Mouse (Mus musculus) left cerebral cortex, adult 2 months (tissue): Measurements from ENCODE around the gene Tigd3. TPM values are rescaled to one million over a fixed set of nuclear protein-coding genes. Genes with fewer than 3 reads are reported as not detected.

Source experiments
- DNase-seq, 2 experiments: peaks; one replicate each; pipeline ENCODE4 v3.0.0; 2021 to 2022; ENCODE audit warnings: low spot score in 2 of 2, mixed read lengths in 1 of 2; ENCODE audit errors: extremely low spot score in 1 of 2
- H3K27ac ChIP-seq: fragments of 200-600 bp; 2 replicates; pipeline ENCODE4 v1.8.1; 2022
- H3K4me3 ChIP-seq: fragments of 200-600 bp; 2 replicates; pipeline ENCODE4 v1.8.1; 2022
- CTCF ChIP-seq: fragments of 200-600 bp; IDR thresholded peaks from 2 replicates; pipeline ENCODE4 v1.8.1; 2022; ENCODE audit warnings: antibody characterized with exemption, mild to moderate bottlenecking, moderate library complexity
- intact Hi-C: fragments of 180-260 bp; cut with DNase I; formaldehyde crosslinking; loops from one replicate; pipeline ENCODE4 v1.15.1; 2025
- total RNA-seq, 2 experiments: library from RNA; stranded (reverse); gene quantifications; 2 replicates each; pipeline ENCODE4 v1.2.3; 2021

Gene Tigd3
- total RNA-seq, 2 experiments from 2014 or later: 4.3 to 4.7 TPM

- Histone ChIP-seq H3K27ac (no peak overlapping the region), H3K4me3 (no peak overlapping the region)
- intact Hi-C loops: no loop called here
- TF ChIP-seq CTCF: no peak
- DNase-seq: no peak
Observed at GRCm38 (mm10) chr19:5872931-5873556, 20.9 kb downstream of the Tigd3 start.

- no peak overlapping the region for H3K4me3 ChIP-seq
- DNase-seq: no peak
- H3K27ac ChIP-seq: no peak overlapping the region
- intact Hi-C loops: no loop called here
- no peak for TF ChIP-seq CTCF
Observed at GRCm38 (mm10) chr19:5872528-5872927, 21.4 kb downstream of the Tigd3 start.

- H3K4me3 ChIP-seq: no peak overlapping the region
- no peak for DNase-seq
- TF ChIP-seq CTCF: no peak
- intact Hi-C loops: no loop called here
- no peak overlapping the region for H3K27ac ChIP-seq
Observed at GRCm38 (mm10) chr19:5871683-5872082, 22.3 kb downstream of the Tigd3 start.

DNA sequence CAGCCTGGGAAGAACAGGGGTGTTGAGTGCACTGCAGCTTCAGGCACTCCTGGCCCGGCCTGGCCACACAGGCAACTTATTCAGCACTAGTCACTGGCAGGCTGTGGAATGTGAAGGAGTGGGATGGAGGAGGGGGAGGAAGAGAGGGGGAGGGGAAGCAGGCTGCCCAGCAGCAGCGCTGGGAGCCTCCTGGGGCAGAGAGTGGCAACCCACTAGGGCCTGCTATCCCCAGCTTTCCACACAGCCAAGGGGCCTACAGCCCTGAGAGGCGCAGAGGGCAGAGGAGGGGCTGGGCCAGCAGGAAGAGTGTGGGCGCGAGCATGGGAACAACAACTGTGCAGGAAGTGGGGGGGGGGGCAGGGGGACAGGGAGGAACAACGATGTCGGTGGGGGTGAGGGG is 22.7 kb downstream of the Tigd3 start:
- DNase-seq: no peak
- TF ChIP-seq CTCF: no peak
- intact Hi-C loops: no loop called here
- no peak overlapping the region for H3K27ac ChIP-seq
- no peak overlapping the region for H3K4me3 ChIP-seq

GRCm38 (mm10) chr19:5868096-5868495 is 25.9 kb downstream of the Tigd3 start:
- DNase-seq: no peak
- TF ChIP-seq CTCF: no peak
- intact Hi-C loops: no loop called here
- H3K27ac ChIP-seq: no peak overlapping the region
- no peak overlapping the region for H3K4me3 ChIP-seq

- Histone ChIP-seq H3K27ac (no peak overlapping the region), H3K4me3 (no peak overlapping the region)
- DNase-seq: no peak
- intact Hi-C loops: no loop called here
- no peak for TF ChIP-seq CTCF
Observed at GRCm38 (mm10) chr19:5864710-5865398, 29.1 kb downstream of the Tigd3 start.

- H3K27ac ChIP-seq: no peak overlapping the region
- DNase-seq: no peak
- no peak overlapping the region for H3K4me3 ChIP-seq
- intact Hi-C loops: no loop called here
- no peak for TF ChIP-seq CTCF
Observed at GRCm38 (mm10) chr19:5863776-5864175, 30.2 kb downstream of the Tigd3 start.

- H3K27ac ChIP-seq: no peak overlapping the region
- DNase-seq: no peak
- H3K4me3 ChIP-seq: no peak overlapping the region
- peak; percentile 12; the same call in 1 of the 2 replicates for TF ChIP-seq CTCF
- intact Hi-C loops: no loop called here
Observed at GRCm38 (mm10) chr19:5862335-5863085, 31.4 kb downstream of the Tigd3 start.

- TF ChIP-seq CTCF: no peak; the same call in 1 of the 2 replicates
- intact Hi-C loops: loop anchor here (5.0 kb wide), 1 partner anchor 129 kb away; the partner anchor contains the start of genes Ehbp1l1 and Fam89b
- no peak overlapping the region for H3K4me3 ChIP-seq
- DNase-seq: peak in 1 of 2 experiments; percentile 8
- H3K27ac ChIP-seq: peak overlapping the region; percentile 20; the same call in 1 of the 2 replicates
Observed at GRCm38 (mm10) chr19:5856604-5857003, 37.3 kb downstream of the Tigd3 start.

DNA sequence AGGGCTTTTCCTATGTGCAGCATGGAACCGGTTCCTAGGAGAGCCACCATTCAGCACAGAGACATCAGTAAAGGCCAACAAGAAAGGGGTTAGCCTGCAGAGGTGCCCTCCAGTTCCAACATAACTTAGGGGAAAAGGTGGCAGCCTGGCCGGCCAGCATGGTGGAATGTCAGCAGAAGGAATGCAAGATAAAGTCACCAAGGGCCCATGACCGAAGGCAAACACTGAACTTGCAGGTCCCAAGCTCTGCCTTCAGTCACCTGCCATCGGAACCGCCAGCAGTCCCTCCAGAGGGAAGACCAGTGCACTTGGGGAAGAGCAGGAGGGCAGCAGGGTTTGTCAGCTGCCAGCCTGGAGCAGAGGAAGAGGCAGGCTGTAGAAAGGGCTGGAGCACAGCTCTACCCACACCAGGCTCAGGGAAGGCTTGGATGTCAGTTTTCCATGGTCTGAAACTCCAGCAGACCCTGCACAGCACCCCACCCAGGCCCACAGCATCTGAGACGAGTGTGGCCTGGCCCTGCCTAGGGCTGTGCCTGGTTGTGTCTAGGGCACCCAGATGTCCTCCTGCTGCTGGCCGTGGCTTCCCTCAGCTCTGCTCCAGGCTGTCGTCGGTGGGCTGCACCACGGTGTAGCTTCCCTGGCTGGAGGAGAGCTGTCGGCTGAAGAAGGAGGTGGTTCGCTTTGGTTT is 41.8 kb downstream of the Tigd3 start:
- peak overlapping the region; percentile 24; the same call in 1 of the 2 replicates for H3K27ac ChIP-seq
- intact Hi-C loops: no loop called here
- no peak for TF ChIP-seq CTCF
- DNase-seq: no peak
- no peak overlapping the region for H3K4me3 ChIP-seq

DNA sequence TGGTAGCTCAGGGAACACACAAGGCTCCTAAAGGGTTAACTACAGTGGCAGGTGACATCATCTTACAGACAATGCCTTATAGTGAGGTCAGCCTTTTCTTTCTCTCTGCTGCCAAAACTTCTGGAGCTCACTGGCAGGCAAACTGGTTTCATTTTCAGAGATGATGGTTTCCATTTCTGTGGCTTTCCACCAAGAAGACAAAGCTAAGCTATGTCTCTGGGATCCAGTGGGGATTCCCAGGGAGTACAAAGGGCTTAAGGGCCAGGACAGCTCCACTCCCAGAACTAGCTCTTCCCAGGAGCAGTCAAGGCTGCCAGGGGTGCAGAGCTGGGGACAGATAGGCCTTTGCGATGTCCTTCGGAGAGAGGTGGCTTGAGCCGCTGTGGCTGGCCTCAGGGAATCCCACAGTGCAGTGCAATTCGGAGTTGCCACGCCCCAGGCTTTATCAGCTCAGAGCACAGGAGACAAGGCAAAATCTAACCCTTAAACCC is 42.4 kb downstream of the Tigd3 start:
- H3K4me3 ChIP-seq: no peak overlapping the region
- no peak for DNase-seq
- peak overlapping the region; percentile 24; the same call in 1 of the 2 replicates for H3K27ac ChIP-seq
- TF ChIP-seq CTCF: no peak
- intact Hi-C loops: loop anchor here (2.0 kb wide), 1 partner anchor 23 kb away; the partner anchor contains the start of gene Frmd8
